Mouse (Mus musculus) spleen, postnatal 36 days (tissue): ENCODE measurements around the gene Mcm6.

Experiments used
- DNase-seq, 2 experiments: peaks; one replicate each; pipeline ENCODE4 v3.0.0; 2022; ENCODE audit warnings: low spot score in 2 of 2, mixed read lengths in 1 of 2

Gene Mcm6

DNA sequence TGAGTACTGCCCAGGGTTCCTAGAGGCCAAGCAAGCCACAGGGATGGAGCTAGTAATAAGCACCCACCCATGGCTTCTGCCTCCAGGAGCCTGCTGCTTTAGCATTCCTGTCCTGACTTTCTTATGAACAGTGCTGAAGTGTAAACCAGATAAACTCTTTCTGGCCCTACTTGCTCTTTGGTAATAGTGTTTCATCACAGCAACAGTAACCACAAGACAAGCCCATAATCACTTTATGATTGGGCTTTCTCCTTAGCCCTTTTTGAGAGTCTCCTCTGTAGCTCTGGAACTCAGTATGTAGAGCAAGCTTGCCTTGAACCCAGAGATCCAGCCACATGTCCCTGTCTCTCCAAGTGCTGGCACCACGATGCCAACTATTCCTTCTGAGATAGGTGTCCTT lies 29.2 kb downstream of the Mcm6 start:
- no peak for DNase-seq

DNA sequence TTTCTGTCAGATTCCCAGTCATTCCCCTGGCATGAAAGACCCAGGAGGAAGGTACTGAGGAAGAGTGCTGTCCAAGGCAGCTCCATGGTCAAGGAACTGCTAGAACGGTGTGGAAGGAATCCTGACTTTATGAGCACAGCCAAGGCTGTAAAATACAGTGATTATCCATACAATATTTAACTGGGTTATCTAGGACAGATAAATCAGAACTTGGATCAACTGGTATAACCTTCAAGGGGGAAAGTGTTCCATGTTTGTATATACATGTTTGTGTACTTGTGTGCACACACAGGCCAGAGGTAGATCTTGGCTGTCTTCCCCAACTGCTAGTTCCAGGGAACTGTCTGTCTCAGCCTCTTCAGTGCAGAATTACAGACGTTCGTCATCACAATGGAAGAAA lies 31.2 kb downstream of the Mcm6 start, which contains the start of gene Lct:
Gene Lct, minus strand, starts transcription at position 101 of the 400 bp plus-strand sequence.
- no peak for DNase-seq

DNA sequence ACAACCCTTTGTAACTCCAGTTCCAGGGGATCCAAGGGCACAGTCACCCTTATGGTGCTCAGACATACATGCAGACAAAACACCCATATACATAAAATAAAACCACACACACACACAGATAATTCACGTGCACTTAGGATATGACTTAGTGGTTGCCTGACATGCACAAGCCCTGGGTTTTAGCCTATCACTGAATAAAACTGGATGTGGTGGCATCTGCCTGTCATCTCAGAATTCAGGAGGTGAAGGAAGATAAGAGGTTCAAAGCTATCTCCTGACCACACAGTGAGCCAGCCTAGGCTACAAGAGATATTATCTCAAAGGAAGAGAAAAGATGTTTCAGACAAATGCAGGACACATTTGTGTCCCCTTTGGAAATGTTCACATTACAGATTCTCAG lies 32.3 kb downstream of the Mcm6 start:
- DNase-seq: no peak

DNA sequence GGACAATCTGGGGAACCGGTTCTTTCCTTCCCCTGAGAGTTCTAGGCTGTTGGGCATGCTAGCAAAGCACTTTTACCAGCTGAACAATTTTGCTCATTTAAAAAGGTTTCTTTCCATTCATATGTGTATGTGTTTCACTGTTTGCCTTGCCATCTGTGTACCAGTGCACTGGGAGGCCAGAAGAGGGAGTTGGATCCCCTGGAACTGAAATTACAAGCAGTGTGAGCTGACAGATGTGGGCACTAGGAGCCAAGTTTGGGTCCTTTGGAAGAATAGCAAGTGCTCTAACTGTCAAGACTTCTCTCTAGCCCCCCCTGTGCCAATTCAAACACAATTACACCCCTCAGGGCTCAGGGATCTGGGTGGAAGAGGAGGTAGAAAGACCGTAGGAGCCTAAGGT lies 34.7 kb downstream of the Mcm6 start:
- no peak for DNase-seq

DNA sequence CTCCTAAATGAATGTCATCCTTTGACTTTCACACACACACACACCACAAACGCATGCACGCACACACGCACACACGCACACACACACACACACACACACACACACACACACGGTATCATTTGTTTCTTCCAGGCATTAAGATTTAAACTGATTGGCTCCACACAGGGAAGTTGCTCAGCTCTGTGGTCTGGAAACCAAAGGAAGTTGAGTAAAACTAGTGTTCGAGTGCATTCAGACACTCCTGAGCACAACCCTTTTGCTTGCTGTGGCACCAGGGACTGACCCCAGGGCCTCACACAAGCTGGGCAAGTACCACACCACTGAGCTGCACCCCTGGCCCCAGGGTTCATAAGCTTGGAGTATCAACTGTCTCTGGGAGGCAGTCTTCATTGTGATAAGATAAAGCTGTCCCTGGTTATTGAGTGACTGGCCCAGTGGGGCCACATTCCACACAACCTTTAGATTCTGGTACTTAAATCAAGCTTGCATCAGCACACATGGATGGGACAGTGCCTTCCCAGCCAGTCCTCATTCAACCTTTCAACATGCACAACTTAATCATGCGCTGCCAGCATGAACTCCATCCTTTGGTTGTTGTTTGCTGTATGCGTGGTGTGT lies 36.3 kb downstream of the Mcm6 start:
- no peak for DNase-seq

DNA sequence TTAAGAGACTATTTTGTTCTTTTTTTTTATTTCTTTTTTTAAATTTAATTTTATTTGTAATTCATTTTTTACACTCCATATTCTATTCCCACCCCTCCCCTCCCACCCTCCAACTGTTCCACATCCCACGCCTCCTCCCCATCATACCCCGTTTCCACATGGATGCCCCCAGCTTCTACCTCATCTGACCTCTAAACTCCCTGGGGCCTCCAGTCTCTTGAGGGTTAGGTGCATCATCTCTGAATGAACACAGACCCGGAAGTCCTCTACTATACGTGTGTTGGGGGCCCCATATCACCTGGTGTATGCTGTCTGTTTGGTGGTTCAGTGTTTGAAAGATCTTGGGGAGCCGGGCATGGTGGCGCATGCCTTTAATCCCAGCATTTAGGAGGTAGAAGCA lies 40.2 kb downstream of the Mcm6 start:
- DNase-seq: peak; percentile 8 to 12

DNA sequence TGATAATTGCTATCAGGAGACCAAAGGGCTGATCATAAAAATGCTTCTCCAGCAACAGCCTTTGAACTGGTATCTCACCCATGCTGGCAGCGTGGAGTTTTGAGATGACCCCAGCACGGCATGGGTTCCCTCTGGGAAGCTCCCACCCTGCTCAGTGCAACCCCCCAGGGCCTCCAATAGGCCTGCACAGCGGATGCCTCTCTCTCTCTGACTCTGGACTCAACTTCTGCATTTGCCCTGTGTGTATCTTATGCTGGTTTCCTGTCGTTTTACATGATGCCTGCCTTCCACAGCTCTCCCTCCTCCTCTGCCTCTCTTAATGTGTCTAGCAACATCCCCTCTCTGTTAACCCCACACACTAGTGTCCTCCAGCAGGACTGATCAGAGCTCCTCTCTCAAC lies 44.8 kb downstream of the Mcm6 start:
- no peak for DNase-seq

DNA sequence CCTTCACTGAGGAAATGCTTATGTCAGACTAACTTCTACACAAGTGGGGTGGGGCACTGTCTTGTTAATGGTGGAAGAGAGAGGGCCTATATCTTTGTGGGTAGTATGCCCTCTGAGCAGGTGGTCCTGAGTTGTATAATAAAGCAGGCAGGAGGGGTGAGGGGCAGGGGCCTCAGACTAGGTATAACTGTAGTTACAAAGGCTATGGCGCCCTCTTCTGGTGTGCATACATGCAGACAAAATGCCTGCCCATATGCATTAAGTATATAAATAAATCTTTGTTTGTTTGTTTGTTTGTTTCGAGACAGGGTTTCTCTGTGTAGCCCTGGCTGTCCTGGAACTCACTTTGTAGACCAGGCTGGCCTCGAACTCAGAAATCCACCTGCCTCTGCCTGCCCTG lies 50.4 kb downstream of the Mcm6 start:
- DNase-seq: no peak

DNA sequence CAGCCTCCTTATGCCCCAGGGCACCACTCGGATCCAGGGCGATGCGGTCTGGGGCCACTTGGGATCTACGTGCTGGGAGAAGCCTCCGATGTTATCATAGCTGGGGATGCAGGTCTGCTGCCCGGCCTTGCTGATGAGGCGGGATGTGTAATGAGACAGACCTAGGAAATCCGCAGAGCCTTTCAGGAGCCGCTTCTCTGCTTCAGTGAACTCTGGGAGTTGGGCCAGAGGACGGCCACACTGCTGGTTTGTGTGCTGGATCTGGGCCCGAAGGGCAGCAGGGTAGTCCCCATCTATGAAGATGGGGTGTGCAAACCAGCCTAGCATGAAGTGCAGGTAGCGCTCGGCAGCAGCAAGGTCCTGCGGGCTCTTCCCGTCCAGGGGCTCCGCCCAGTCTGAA lies 55.6 kb downstream of the Mcm6 start:
- no peak for DNase-seq

DNA sequence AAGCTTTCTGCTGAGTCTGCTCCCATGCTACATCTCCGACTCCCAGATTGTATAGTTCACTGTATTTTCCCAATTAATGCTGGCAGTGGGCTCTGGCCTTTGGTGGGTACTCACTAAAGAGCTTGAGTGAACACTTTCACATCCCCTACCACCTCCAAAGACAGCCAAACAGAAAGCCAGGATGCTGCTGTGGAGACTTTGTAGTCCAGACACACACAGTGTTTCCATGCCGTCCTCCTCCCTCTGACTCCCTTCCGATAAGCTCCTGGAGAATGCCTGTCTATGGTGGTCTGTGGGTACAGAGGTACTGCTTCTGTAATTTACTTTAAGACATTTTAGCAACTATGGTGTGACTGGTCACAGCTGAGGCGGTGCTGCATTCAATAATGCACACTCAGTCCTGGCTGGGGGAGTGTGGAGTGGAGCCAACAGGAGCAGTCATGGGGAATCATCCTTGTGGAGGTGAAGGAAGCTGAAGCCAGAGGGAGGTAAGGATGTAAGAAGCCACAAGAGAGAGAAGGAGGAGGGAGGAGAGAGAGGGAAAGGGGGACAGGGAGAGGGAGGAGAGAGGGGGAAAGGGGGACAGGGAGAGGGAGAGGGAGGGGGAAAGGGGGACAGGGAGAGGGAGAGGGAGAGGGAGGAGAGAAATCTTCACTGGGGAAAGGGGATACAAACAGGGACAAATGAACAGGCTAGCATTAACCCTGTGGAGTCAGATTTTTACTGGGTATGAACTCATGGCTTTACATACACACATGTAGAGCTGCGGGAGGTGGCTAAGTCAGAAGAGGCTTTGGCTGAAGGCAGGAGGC lies 63.5 kb downstream of the Mcm6 start:
- DNase-seq: no peak

DNA sequence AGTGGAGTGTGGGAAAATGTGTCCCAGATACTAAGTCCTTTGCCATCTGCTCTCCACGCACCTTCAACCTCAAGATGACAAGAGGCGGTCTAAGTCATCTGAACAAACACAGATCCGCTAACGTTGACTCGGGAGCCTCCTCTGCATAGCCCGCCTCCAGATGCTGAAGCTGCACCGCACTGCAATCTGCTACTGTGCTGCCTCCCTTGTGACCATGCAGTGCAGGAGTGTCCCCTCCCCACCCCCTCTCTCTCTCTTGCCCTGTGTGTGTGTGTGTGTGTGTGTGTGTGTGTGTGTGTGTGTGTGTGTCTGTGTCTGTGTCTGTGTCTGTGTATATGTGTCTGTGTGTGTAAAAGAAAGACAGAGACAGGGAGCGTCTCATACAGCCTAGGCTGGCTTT lies 64.2 kb downstream of the Mcm6 start:
- DNase-seq: no peak

DNA sequence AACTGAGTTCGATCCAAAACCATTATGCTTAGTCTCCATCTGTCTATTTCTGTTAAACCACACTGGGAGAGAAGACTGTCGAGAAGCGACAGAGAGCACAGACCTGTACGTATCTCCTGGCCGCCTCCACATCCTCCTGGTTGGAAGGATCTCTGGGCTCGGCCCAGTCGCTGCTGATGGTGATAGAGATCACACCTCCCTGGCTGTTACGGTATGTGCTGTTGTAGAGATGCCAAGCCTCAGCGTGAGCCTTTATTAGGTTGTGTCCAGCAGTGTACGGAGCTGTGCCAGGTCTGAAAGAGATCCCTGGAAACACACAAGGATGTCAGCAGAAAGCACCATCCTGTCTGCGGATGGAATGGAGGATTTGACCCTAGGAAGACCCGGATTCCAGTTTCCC lies 65.9 kb downstream of the Mcm6 start:
- DNase-seq: no peak

DNA sequence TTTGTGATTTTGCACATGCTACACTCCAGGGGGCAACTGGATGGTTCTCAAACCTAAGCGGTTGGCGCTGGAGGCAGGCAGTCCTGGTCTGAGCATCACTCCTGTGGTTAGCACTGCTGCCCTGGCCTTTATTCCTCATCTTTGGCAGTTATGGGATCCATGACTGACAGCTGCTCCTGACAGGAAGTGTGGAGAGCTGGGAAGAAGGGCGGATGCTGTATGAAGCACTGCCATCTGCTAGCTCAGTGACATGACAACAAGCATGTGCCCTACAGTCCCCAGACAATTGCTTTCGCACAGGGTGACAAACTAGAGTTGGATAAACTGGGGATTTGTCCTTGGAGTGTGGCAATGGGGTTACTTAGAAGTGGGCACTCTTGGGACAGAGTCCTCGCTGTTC lies 69.2 kb downstream of the Mcm6 start:
- DNase-seq: no peak

DNA sequence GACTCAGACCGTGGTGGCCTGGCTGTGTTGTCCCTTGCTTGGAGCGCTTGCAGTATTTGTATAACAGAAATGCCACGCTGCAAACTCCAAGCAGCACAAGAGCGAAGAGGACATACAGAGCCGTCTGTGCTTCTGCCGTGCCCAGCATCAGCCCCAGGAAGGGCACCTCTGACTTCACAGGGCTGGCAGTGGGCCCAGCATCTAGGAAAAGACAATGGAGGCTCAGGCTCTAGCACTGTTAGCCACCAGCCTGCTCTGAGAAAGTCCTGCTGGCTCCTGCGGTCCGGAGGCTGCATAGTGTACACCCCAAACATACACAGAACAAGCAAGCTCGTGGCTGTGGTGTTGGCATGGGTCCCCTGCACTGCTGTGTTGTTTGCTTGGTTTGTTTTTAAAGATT lies 74.3 kb downstream of the Mcm6 start:
- DNase-seq: no peak

DNA sequence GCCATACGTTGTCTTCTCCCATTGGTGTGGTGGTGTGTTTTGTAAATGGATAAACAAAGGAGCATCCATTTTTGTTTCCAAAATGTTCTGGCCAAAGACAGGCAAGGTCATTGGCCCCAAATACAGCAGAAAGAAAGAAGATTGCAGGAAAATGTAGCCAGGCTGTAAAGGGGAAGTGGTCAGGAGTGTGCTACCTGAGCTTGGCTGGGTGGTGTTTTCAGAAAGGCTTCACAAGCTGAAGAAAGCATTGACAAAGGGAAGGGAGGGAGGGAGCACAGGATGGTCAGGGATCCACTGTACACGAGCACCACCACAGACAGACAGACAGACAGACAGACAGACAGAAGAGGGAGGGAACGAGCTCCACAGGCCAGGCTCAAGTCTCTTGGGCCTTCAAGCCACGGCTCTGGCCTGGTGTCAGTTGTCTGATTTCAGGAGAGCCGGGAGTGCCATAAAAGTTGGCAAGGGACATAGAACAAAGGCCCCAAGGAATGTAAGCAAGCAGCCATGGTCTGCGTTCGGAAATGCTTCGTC lies 75.2 kb downstream of the Mcm6 start:
- no peak for DNase-seq

DNA sequence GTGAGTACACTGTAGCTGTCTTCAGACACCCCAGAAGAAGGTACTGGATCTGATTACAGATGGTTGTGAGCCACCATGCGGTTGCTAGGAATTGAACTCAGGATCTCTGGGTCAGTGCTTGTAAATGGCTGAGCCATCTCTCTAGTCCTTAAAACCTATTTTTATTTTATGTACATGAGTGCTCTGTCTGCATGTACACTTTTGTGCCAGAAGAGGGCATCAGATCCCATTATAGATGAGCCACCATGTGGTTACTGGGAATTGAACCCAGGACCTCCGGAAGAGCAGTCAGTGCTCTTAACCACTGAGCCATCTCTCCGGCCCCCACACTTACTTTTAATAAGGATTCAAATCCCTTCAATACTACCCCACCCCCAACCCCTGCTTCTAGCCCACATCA lies 76.5 kb downstream of the Mcm6 start:
- no peak for DNase-seq

DNA sequence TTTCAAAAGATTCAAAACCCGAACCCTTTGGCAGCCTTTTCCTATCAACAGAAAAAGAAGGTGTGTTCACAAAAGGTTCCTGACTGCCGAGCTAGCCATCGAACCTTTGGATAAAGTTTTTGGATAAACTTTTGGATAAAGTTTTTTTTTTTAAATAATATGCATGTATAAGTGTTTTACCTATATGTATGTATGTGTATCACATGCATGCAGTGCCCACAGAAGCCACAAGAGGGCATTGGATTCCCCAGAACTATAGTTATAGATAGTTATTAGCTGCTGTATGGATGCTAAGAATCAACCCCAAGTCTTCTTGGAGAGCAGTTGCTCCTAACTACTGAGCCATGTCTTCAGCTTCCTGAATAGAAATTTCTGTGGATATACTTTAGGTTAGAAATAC lies 77.7 kb downstream of the Mcm6 start:
- DNase-seq: no peak
